Mouse (Mus musculus) mammary gland, adult 2 months (tissue): ENCODE measurements around the gene Olfr510. TPM values are rescaled to one million over a fixed set of nuclear protein-coding genes. Genes with fewer than 3 reads are reported as not detected.

Source experiments
- polyA plus RNA-seq: library from polyadenylated mRNA; depleted of rRNA; stranded (reverse); fragments of >200 nt; gene quantifications from 2 replicates; pipeline ENCODE4 v1.2.3, GENCODE M21; 2012; ENCODE audit warnings: low replicate concordance; rRNA removed

The Olfr510 gene
- not detected in 2 replicates for polyA plus RNA-seq

GRCm38 (mm10) chr7:108666118-108666517, at the start of gene Olfr510:
Gene Olfr510, plus strand, starts transcription at chr7:108666418.

GRCm38 (mm10) chr7:108621514-108621913, 44.7 kb upstream of the Olfr510 start, which contains the start of gene Olfr507:
Gene Olfr507, plus strand, starts transcription at chr7:108621814.

GRCm38 (mm10) chr7:108629694-108630093, 36.5 kb upstream of the Olfr510 start, which contains the start of gene Olfr508:
Gene Olfr508, plus strand, starts transcription at chr7:108629994.

GRCm38 (mm10) chr7:108651806-108652205, 14.4 kb upstream of the Olfr510 start, which contains the start of gene Olfr509:
Gene Olfr509, minus strand, starts transcription at chr7:108651906.

GRCm38 (mm10) chr7:108713020-108713419, 46.8 kb downstream of the Olfr510 start, which contains the start of gene Olfr512:
Gene Olfr512, plus strand, starts transcription at chr7:108713320.

Other genes with a start within 250 kb of the Olfr510 start
- not detected in 2 replicates for gene Olfr497, start 246.0 kb upstream of the Olfr510 start, polyA plus RNA-seq
- gene Olfr498, start 201.1 kb upstream of the Olfr510 start, polyA plus RNA-seq, result not detected in 2 replicates
- gene Olfr502, start 141.4 kb upstream of the Olfr510 start, polyA plus RNA-seq, result not detected in 2 replicates
- gene Olfr503, start 121.9 kb upstream of the Olfr510 start, polyA plus RNA-seq, result not detected in 2 replicates
- not detected in 2 replicates for gene Olfr504, start 100.6 kb upstream of the Olfr510 start, polyA plus RNA-seq
- not detected in 2 replicates for gene Olfr506, start 55.6 kb upstream of the Olfr510 start, polyA plus RNA-seq
- gene Olfr507, start 44.6 kb upstream of the Olfr510 start, polyA plus RNA-seq, result not detected in 2 replicates
- not detected in 2 replicates for gene Olfr508, start 36.4 kb upstream of the Olfr510 start, polyA plus RNA-seq
- not detected in 2 replicates for gene Olfr509, start 14.5 kb upstream of the Olfr510 start, polyA plus RNA-seq
- gene Olfr512, start 46.9 kb downstream of the Olfr510 start, polyA plus RNA-seq, result not detected in 2 replicates
- gene Olfr513, start 84.6 kb downstream of the Olfr510 start, polyA plus RNA-seq, result not detected in 2 replicates
- not detected in 2 replicates for gene Olfr514, start 159.6 kb downstream of the Olfr510 start, polyA plus RNA-seq
- not detected in 2 replicates for gene Olfr516, start 184.1 kb downstream of the Olfr510 start, polyA plus RNA-seq
- gene Olfr517, start 206.0 kb downstream of the Olfr510 start, polyA plus RNA-seq, result not detected in 2 replicates
- not detected in 2 replicates for gene Olfr518, start 218.6 kb downstream of the Olfr510 start, polyA plus RNA-seq
- gene Olfr519, start 228.0 kb downstream of the Olfr510 start, polyA plus RNA-seq, result not detected in 2 replicates